36 mouse cellular contexts compared by ENCODE assay signal in genomic region chr9:104070863-104071604, GRCm38 (mm10). TPM values are rescaled to one million over a fixed set of nuclear protein-coding genes. Genes with fewer than 3 reads are reported as not detected.
DNase-seq lines count a peak whose midpoint lies in the region; ATAC-seq and TF ChIP-seq lines count a peak whose summit lies in the region.
"Had no signal": no experiment of that assay in that cellular context is flagged by ENCODE, and none has a peak within 500 bp of the region (broad histone marks: within the 10 kb centered on the region; RNA-seq: fewer than 3 reads in every experiment).

No protein-coding gene starts in this region.

- no peaks in the 10 kb centered on the region for H3K9me3 ChIP-seq in MEL (replicated peaks; ENCODE audit: insufficient read depth, low read length)
- H3K9me3 ChIP-seq in intestine, postnatal 0 days (ENCODE audit: control insufficient read depth): no peaks in the 10 kb centered on the region
- no peaks in the 10 kb centered on the region for H3K9me3 ChIP-seq in liver, embryonic 15.5 days (replicated peaks)
- H3K9me3 ChIP-seq in hindbrain, embryonic 11.5 days (ENCODE audit: control insufficient read depth, low read length): no peaks in the 10 kb centered on the region
- H3K9me3 ChIP-seq: embryonic facial prominence, embryonic 12.5 days; G1E; heart, embryonic 13.5 days; hindbrain, embryonic 15.5 days; limb, embryonic 13.5 days; lung, embryonic 15.5 days; midbrain, embryonic 10.5 days; midbrain, embryonic 15.5 days; neural tube, embryonic 15.5 days; stomach, embryonic 15.5 days had no signal

- peak overlapping the region; percentile 77 for H3K27ac ChIP-seq in kidney, adult 2 months (ENCODE audit: insufficient read depth, low read depth, low read length)
- peak overlapping the region; percentile 66 for H3K27ac ChIP-seq in MEL (ENCODE audit: control insufficient read depth, low read depth, low read length)
- H3K27ac ChIP-seq in intestine, postnatal 0 days (ENCODE audit: low read depth, low read length): peak overlapping the region; percentile 69
- H3K27ac ChIP-seq in liver, embryonic 15.5 days (replicated peaks): peak overlapping the region; percentile 59
- H3K27ac ChIP-seq in hindbrain, embryonic 11.5 days (ENCODE audit: low read depth, low read length): no peak overlapping the region
- H3K27ac ChIP-seq: embryonic facial prominence, embryonic 12.5 days; heart, embryonic 13.5 days; hindbrain, embryonic 15.5 days; kidney, postnatal 0 days; layer of hippocampus, adult 2 months; limb, embryonic 13.5 days; lung, embryonic 15.5 days; midbrain, embryonic 10.5 days; midbrain, embryonic 15.5 days; neural tube, embryonic 15.5 days; stomach, embryonic 15.5 days had no signal

- peak overlapping the region; percentile 37 for H3K4me2 ChIP-seq in intestine, postnatal 0 days (replicated peaks; ENCODE audit: low read depth)
- H3K4me2 ChIP-seq in liver, embryonic 15.5 days: 0 out of 2 replicates have a peak overlapping the region, but pooled peaks have one; percentile 6
- H3K4me2 ChIP-seq in hindbrain, embryonic 11.5 days (replicated peaks; ENCODE audit: low read depth, low read length): no peak overlapping the region
- H3K4me2 ChIP-seq: embryonic facial prominence, embryonic 12.5 days; heart, embryonic 13.5 days; hindbrain, embryonic 15.5 days; limb, embryonic 13.5 days; lung, embryonic 15.5 days; midbrain, embryonic 15.5 days; neural tube, embryonic 15.5 days; stomach, embryonic 15.5 days had no signal

- TF ChIP-seq CTCF in kidney, adult 2 months (conservative IDR thresholded peaks at IDR 0.05; ENCODE audit: insufficient read depth, insufficient read length, low read depth, low read length): no peak
- no peak for TF ChIP-seq CTCF in MEL (IDR thresholded peaks at IDR 0.05 in 2 of 3, conservative IDR thresholded peaks at IDR 0.05 in 1 of 3; ENCODE audit: control insufficient read depth in 1 of 3, insufficient read depth in 1 of 3, low read depth in 2 of 3, low read length in 3 of 3, poor library complexity in 1 of 3, severe bottlenecking in 1 of 3)
- no peak for TF ChIP-seq CTCF in intestine, postnatal 0 days (IDR thresholded peaks at IDR 0.05; ENCODE audit: low read depth)

- TF ChIP-seq EP300 in MEL (IDR thresholded peaks at IDR 0.05; ENCODE audit: low read depth in 1 of 2, low read length in 2 of 2): no peak

- no peaks in the 10 kb centered on the region; the same call in 1 of the 2 replicates for H3K36me3 ChIP-seq in kidney, adult 2 months (ENCODE audit: control insufficient read depth, insufficient read depth, low read length)
- peaks cover 0 to 16% of the 10 kb centered on the region in 2 experiments; a peak in 3 of 4 replicates for H3K36me3 ChIP-seq in MEL (ENCODE audit: control insufficient read depth in 1 of 2, insufficient read depth in 2 of 2, low read length in 2 of 2)
- peaks cover 10% of the 10 kb centered on the region; the same call in 1 of the 2 replicates for H3K36me3 ChIP-seq in intestine, postnatal 0 days (ENCODE audit: control insufficient read depth, insufficient read depth)
- H3K36me3 ChIP-seq in liver, embryonic 15.5 days (replicated peaks): no peaks in the 10 kb centered on the region
- no peaks in the 10 kb centered on the region for H3K36me3 ChIP-seq in hindbrain, embryonic 11.5 days (ENCODE audit: control insufficient read depth, insufficient read depth, low read length)
- H3K36me3 ChIP-seq: embryonic facial prominence, embryonic 12.5 days; heart, embryonic 13.5 days; hindbrain, embryonic 15.5 days; limb, embryonic 13.5 days; lung, embryonic 15.5 days; midbrain, embryonic 10.5 days; midbrain, embryonic 15.5 days; neural tube, embryonic 15.5 days; stomach, embryonic 15.5 days had no signal

- ATAC-seq in intestine, postnatal 0 days: peak; percentile 88
- peak; percentile 74 for ATAC-seq in liver, embryonic 15.5 days (ENCODE audit: insufficient read depth)
- ATAC-seq in hindbrain, embryonic 11.5 days (ENCODE audit: low FRiP score): no peak
- ATAC-seq: forebrain, embryonic 16.5 days; inflammation-experienced regulatory T-cells, adult 6 months; midbrain, embryonic 15.5 days; Patski had no signal

- H3K4me1 ChIP-seq in kidney, adult 2 months (ENCODE audit: control insufficient read depth, insufficient read depth, low read length): peaks cover 7% of the 10 kb centered on the region
- peaks cover 6 to 13% of the 10 kb centered on the region in 2 experiments for H3K4me1 ChIP-seq in MEL (ENCODE audit: control insufficient read depth in 1 of 2, insufficient read depth in 2 of 2, low read length in 2 of 2)
- H3K4me1 ChIP-seq in intestine, postnatal 0 days (replicated peaks; ENCODE audit: control insufficient read depth, insufficient read depth, low read length): no peaks in the 10 kb centered on the region; the same call in 1 of the 2 replicates
- H3K4me1 ChIP-seq in liver, embryonic 15.5 days (replicated peaks): no peaks in the 10 kb centered on the region
- no peaks in the 10 kb centered on the region for H3K4me1 ChIP-seq in hindbrain, embryonic 11.5 days (replicated peaks; ENCODE audit: control insufficient read depth, insufficient read depth, low read length)
- H3K4me1 ChIP-seq: embryonic facial prominence, embryonic 12.5 days; heart, embryonic 13.5 days; hindbrain, embryonic 15.5 days; limb, embryonic 13.5 days; lung, embryonic 15.5 days; midbrain, embryonic 10.5 days; midbrain, embryonic 15.5 days; neural tube, embryonic 15.5 days; stomach, embryonic 15.5 days had no signal

- TF ChIP-seq POLR2A in kidney, adult 2 months (IDR thresholded peaks at IDR 0.05; ENCODE audit: low read depth, low read length): no peak
- TF ChIP-seq POLR2A in MEL (IDR thresholded peaks at IDR 0.05; ENCODE audit: control insufficient read depth in 1 of 2, insufficient read depth in 1 of 2, low read depth in 1 of 2, low read length in 2 of 2, poor library complexity in 1 of 2): no peak

- H3K79me2 ChIP-seq in MEL (ENCODE audit: control insufficient read depth, insufficient read depth, low read length, poor library complexity): no peaks in the 10 kb centered on the region

- H3K4me3 ChIP-seq in kidney, adult 2 months (ENCODE audit: insufficient read depth, low read depth, low read length): no peak overlapping the region
- H3K4me3 ChIP-seq in MEL (ENCODE audit: control insufficient read depth in 1 of 2, insufficient read depth in 1 of 2, low read depth in 2 of 2, low read length in 2 of 2): no peak overlapping the region
- H3K4me3 ChIP-seq in intestine, postnatal 0 days (ENCODE audit: low read depth, low read length): no peak overlapping the region
- no peak overlapping the region for H3K4me3 ChIP-seq in liver, embryonic 15.5 days (replicated peaks)
- no peak overlapping the region for H3K4me3 ChIP-seq in hindbrain, embryonic 11.5 days (ENCODE audit: low read depth, low read length)
- H3K4me3 ChIP-seq: embryonic facial prominence, embryonic 12.5 days; heart, embryonic 13.5 days; hindbrain, embryonic 15.5 days; layer of hippocampus, adult 2 months; limb, embryonic 13.5 days; lung, embryonic 15.5 days; midbrain, embryonic 10.5 days; midbrain, embryonic 15.5 days; neural tube, embryonic 15.5 days; stomach, embryonic 15.5 days had no signal

- no peak overlapping the region for H3K9ac ChIP-seq in MEL (ENCODE audit: control insufficient read depth, low read depth, low read length, poor library complexity, severe bottlenecking)
- H3K9ac ChIP-seq in intestine, postnatal 0 days (ENCODE audit: low read depth, low read length): no peak overlapping the region
- no peak overlapping the region for H3K9ac ChIP-seq in liver, embryonic 15.5 days
- no peak overlapping the region for H3K9ac ChIP-seq in hindbrain, embryonic 11.5 days (ENCODE audit: low read depth, low read length)
- H3K9ac ChIP-seq: embryonic facial prominence, embryonic 12.5 days; heart, embryonic 13.5 days; hindbrain, embryonic 15.5 days; limb, embryonic 13.5 days; lung, embryonic 15.5 days; midbrain, embryonic 15.5 days; neural tube, embryonic 15.5 days; stomach, embryonic 15.5 days had no signal

- no peaks in the 10 kb centered on the region for H3K27me3 ChIP-seq in kidney, adult 2 months (replicated peaks; ENCODE audit: control insufficient read depth, insufficient read depth, low read length)
- H3K27me3 ChIP-seq in MEL (ENCODE audit: control insufficient read depth in 1 of 2, insufficient read depth in 2 of 2, low read length in 2 of 2): no peaks in the 10 kb centered on the region
- H3K27me3 ChIP-seq in intestine, postnatal 0 days (replicated peaks; ENCODE audit: control insufficient read depth, insufficient read depth, low read length): no peaks in the 10 kb centered on the region
- no peaks in the 10 kb centered on the region for H3K27me3 ChIP-seq in liver, embryonic 15.5 days
- H3K27me3 ChIP-seq in hindbrain, embryonic 11.5 days (ENCODE audit: control insufficient read depth, insufficient read depth, low read length): no peaks in the 10 kb centered on the region
- H3K27me3 ChIP-seq: embryonic facial prominence, embryonic 12.5 days; heart, embryonic 13.5 days; hindbrain, embryonic 15.5 days; limb, embryonic 13.5 days; lung, embryonic 15.5 days; midbrain, embryonic 15.5 days; neural tube, embryonic 15.5 days; Patski; stomach, embryonic 15.5 days had no signal

- WGBS in kidney, adult 2 months: 63% methylated on average over 8 of the region's 8 CpGs
- WGBS in intestine, postnatal 0 days: 44% methylated on average over 8 of the region's 8 CpGs
- WGBS in liver, embryonic 15.5 days (ENCODE audit: insufficient replicate concordance): 50% methylated on average over 8 of the region's 8 CpGs
- 79% methylated on average over 8 of the region's 8 CpGs for WGBS in hindbrain, embryonic 11.5 days

- TF ChIP-seq RAD21 in MEL (IDR thresholded peaks at IDR 0.05; ENCODE audit: low read depth, low read length): no peak

- peak; percentile 47 for DNase-seq in kidney, adult 2 months
- no peak for DNase-seq in kidney, adult 18-20 months
- DNase-seq in MEL (ENCODE audit: low read depth, low spot score): peak; percentile 26
- no peak for DNase-seq in retina, embryonic 14.5 days (ENCODE audit: low spot score)
- no peak for DNase-seq in cerebellum, postnatal 14 days
- no peak for DNase-seq in hindbrain, embryonic 11.5 days (ENCODE audit: low spot score)
- DNase-seq: adrenal gland, postnatal 10 days; cerebellum, adult 11 months; cerebellum, adult 9-10 months; embryo, embryonic 11 days; heart, postnatal 10 days; right cerebral cortex, postnatal 25 days had no signal

RNA-seq across cellular contexts. Expression of gene Acad11, which starts 7.9 kb away (rescaled TPM):
- 132 and 141 TPM in 2 replicates for polyA plus RNA-seq in kidney, adult 2 months (2012; rRNA removed)
- 14.3 and 16.0 TPM in 2 replicates for total RNA-seq in MEL (2012; rRNA removed)
- polyA plus RNA-seq in MEL (2012; ENCODE audit: insufficient read depth in 1 of 2, insufficient read length in 2 of 2, low read depth in 1 of 2, low replicate concordance in 2 of 2, missing spikeins in 1 of 2): 10 to 100 TPM in 1 of 2 experiments, not detected in 1; 14.2 TPM
- 60.6 and 65.0 TPM in 2 replicates for polyA plus RNA-seq in intestine, postnatal 0 days (2015; fragmentation: Nextera tagmentation; extraction: Ambion mirVana)
- polyA plus RNA-seq in liver, embryonic 15.5 days (2015; fragmentation: Nextera tagmentation; extraction: Ambion mirVana): 25.2 and 29.1 TPM in 2 replicates
- 7.9 and 9.2 TPM in 2 replicates for polyA plus RNA-seq in hindbrain, embryonic 11.5 days (2014; fragmentation: Nextera tagmentation; extraction: Ambion mirVana)

RNA-seq across cellular contexts. Expression of gene Uba5, which starts 8.1 kb away (rescaled TPM):
- polyA plus RNA-seq in kidney, adult 2 months (2012; rRNA removed): 14.9 and 19.1 TPM in 2 replicates
- total RNA-seq in MEL (2012; rRNA removed): 24.2 and 30.8 TPM in 2 replicates
- 10 to 100 TPM in 1 of 2 experiments, not detected in 1; 35.5 TPM for polyA plus RNA-seq in MEL (2012; ENCODE audit: insufficient read depth in 1 of 2, insufficient read length in 2 of 2, low read depth in 1 of 2, low replicate concordance in 2 of 2, missing spikeins in 1 of 2)
- polyA plus RNA-seq in intestine, postnatal 0 days (2015; fragmentation: Nextera tagmentation; extraction: Ambion mirVana): 32.2 and 32.9 TPM in 2 replicates
- polyA plus RNA-seq in liver, embryonic 15.5 days (2015; fragmentation: Nextera tagmentation; extraction: Ambion mirVana): 19.8 and 21.3 TPM in 2 replicates
- polyA plus RNA-seq in hindbrain, embryonic 11.5 days (2014; fragmentation: Nextera tagmentation; extraction: Ambion mirVana): 68.1 and 68.6 TPM in 2 replicates

RNA-seq across cellular contexts. Expression of gene Gm28305, which starts 30.6 kb away (rescaled TPM):
- not detected in 2 replicates for polyA plus RNA-seq in kidney, adult 2 months (2012; rRNA removed)
- not detected in 2 replicates for total RNA-seq in MEL (2012; rRNA removed)
- polyA plus RNA-seq in MEL (2012; ENCODE audit: insufficient read depth in 1 of 2, insufficient read length in 2 of 2, low read depth in 1 of 2, low replicate concordance in 2 of 2, missing spikeins in 1 of 2): not detected
- polyA plus RNA-seq in intestine, postnatal 0 days (2015; fragmentation: Nextera tagmentation; extraction: Ambion mirVana): not detected in 2 replicates
- polyA plus RNA-seq in liver, embryonic 15.5 days (2015; fragmentation: Nextera tagmentation; extraction: Ambion mirVana): not detected in 2 replicates
- not detected in 2 replicates for polyA plus RNA-seq in hindbrain, embryonic 11.5 days (2014; fragmentation: Nextera tagmentation; extraction: Ambion mirVana)
- total RNA-seq: adrenal gland, postnatal 10 days; G1E; gastrocnemius, adult 8-10 months; granulocyte monocyte progenitor cell, adult 5-6 weeks; heart, postnatal 10 days; hematopoietic stem cell, adult 5-6 weeks; layer of hippocampus, adult 2 months; layer of hippocampus, postnatal 14 days; left cerebral cortex, adult 8-10 months; left cerebral cortex, postnatal 36 days; megakaryocyte progenitor cell, adult 5-6 weeks had no signal
- polyA plus RNA-seq: embryonic facial prominence, embryonic 12.5 days; forebrain, embryonic 16.5 days; G1E; heart, embryonic 13.5 days; hindbrain, embryonic 15.5 days; inflammation-experienced regulatory T-cells, adult 6 months; kidney, postnatal 0 days; limb, embryonic 13.5 days; lung, embryonic 15.5 days; midbrain, embryonic 10.5 days; midbrain, embryonic 15.5 days; neural tube, embryonic 15.5 days; Patski; stomach, embryonic 15.5 days had no signal

RNA-seq across cellular contexts. Expression of gene Ackr4, which starts 55.7 kb away (rescaled TPM):
- polyA plus RNA-seq in kidney, adult 2 months (2012; rRNA removed): 0.35 and 0.64 TPM in 2 replicates
- 0.13 and 0.27 TPM in 2 replicates for total RNA-seq in MEL (2012; rRNA removed)
- under 1 TPM in 1 of 2 experiments, not detected in 1; 0.10 TPM for polyA plus RNA-seq in MEL (2012; ENCODE audit: insufficient read depth in 1 of 2, insufficient read length in 2 of 2, low read depth in 1 of 2, low replicate concordance in 2 of 2, missing spikeins in 1 of 2)
- polyA plus RNA-seq in intestine, postnatal 0 days (2015; fragmentation: Nextera tagmentation; extraction: Ambion mirVana): 5.8 and 7.0 TPM in 2 replicates
- polyA plus RNA-seq in liver, embryonic 15.5 days (2015; fragmentation: Nextera tagmentation; extraction: Ambion mirVana): 0.89 and 0.92 TPM in 2 replicates
- 0.31 and 0.38 TPM in 2 replicates for polyA plus RNA-seq in hindbrain, embryonic 11.5 days (2014; fragmentation: Nextera tagmentation; extraction: Ambion mirVana)
- total RNA-seq: granulocyte monocyte progenitor cell, adult 5-6 weeks; hematopoietic stem cell, adult 5-6 weeks; left cerebral cortex, adult 8-10 months; megakaryocyte progenitor cell, adult 5-6 weeks had no signal
- polyA plus RNA-seq: G1E had no signal

Comparison
In these comparisons a context has a peak if more than half of its experiments do, and no peak if none do; other contexts are left out.
1. DNase-seq: peak in kidney, adult 2 months (single experiment) and MEL (single experiment); none in kidney, adult 18-20 months (single experiment), retina, embryonic 14.5 days (single experiment), cerebellum, postnatal 14 days (0 of 2) and hindbrain, embryonic 11.5 days (single experiment).